Mouse (Mus musculus) forebrain, embryonic 14.5 days (tissue): ENCODE data around the gene Armc6. TPM values are rescaled to one million over a fixed set of nuclear protein-coding genes. Genes with fewer than 3 reads are reported as not detected.

Experiments
- ATAC-seq: fragments of 200-750 bp; cut with Nextera tagmentation; 2 replicates; pipeline ENCODE4 v1.8.0; 2017; ENCODE audit warnings: mild to moderate bottlenecking, moderate library complexity
- DNase-seq: peaks from one replicate; pipeline ENCODE4 v3.0.0-alpha.2; 2015; ENCODE audit warnings: low spot score
- H3K27ac ChIP-seq: fragments of 300-500 bp; sonication (generic); 2 replicates; pipeline ENCODE4 v1.5.1; 2014; ENCODE audit warnings: low read depth, mild to moderate bottlenecking, control low read depth, low read length, moderate library complexity
- H3K27me3 ChIP-seq: fragments of 300-500 bp; sonication (generic); replicated peaks from 2 replicates; pipeline ENCODE4 v1.6.1; 2014; ENCODE audit warnings: low read length, control low read depth, mixed read lengths; ENCODE audit not compliant: control insufficient read depth, insufficient read depth
- H3K36me3 ChIP-seq: fragments of 300-500 bp; sonication (generic); 2 replicates; pipeline ENCODE4 v1.6.1; 2014; ENCODE audit warnings: low read length, control low read depth; ENCODE audit not compliant: control insufficient read depth, insufficient read depth
- H3K4me1 ChIP-seq: fragments of 300-500 bp; sonication (generic); 2 replicates; pipeline ENCODE4 v1.6.1; 2014; ENCODE audit warnings: antibody characterized with exemption, low read length, control low read depth; ENCODE audit not compliant: control insufficient read depth, insufficient read depth
- H3K4me2 ChIP-seq: fragments of 300-500 bp; sonication (generic); 2 replicates; pipeline ENCODE4 v1.6.1; 2014; ENCODE audit warnings: mild to moderate bottlenecking, control low read depth, low read length
- H3K4me3 ChIP-seq: fragments of 300-500 bp; sonication (generic); 2 replicates; pipeline ENCODE4 v1.5.1; 2014; ENCODE audit warnings: low read depth, low read length, control low read depth
- H3K9ac ChIP-seq: fragments of 300-500 bp; sonication (generic); 2 replicates; pipeline ENCODE4 v1.6.1; 2014; ENCODE audit warnings: mild to moderate bottlenecking, low read length, control low read depth, moderate library complexity
- H3K9me3 ChIP-seq: fragments of 300-500 bp; sonication (generic); replicated peaks from 2 replicates; pipeline ENCODE4 v1.6.1; 2016; ENCODE audit warnings: low read length, control low read depth, mixed read lengths; ENCODE audit not compliant: control insufficient read depth
- WGBS: fragments of 180-500 bp; shearing (Covaris S2); extraction: QIAGEN DNeasy Blood & Tissue Kit; methylation state at CpG from one replicate; pipeline ENCODE4 v1.1.7; 2014; 5-methylcytosine and 5-hydroxymethylcytosine counted together
- polyA plus RNA-seq: library from polyadenylated mRNA; unstranded; fragments of >200 nt; fragmentation: Nextera tagmentation; extraction: Ambion mirVana; gene quantifications from 2 replicates; pipeline ENCODE4 v1.2.1, GENCODE M21; 2014

The Armc6 gene
- polyA plus RNA-seq, 1 experiment from 2014 or later = 79.2 TPM

DNA sequence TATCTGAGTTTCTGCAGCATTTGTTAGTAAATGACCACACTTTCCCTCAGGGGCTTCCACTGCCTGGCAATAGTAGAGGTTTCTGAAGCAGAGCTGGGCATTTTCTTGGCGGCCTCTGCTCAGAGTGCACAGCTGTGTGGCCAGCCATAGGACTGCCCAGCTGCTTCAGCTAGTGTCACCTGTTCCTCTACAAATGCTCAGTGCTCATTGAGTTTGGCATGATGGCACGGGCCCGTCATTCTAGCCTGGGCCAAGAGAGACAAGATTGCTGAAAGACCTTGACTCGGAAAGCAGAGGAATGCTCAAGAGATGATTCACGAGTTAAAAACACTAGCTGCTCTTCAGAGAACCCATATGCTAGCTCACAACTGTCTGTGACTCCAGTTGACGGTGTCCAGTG lies 12.4 kb upstream of the Armc6 start:
- 92% methylated on average over 6 of the region's 6 CpGs for WGBS
- H3K27me3 ChIP-seq = no peaks in the 10 kb centered on the region
- DNase-seq (no peak), ATAC-seq (no peak)
- H3K36me3 ChIP-seq = peaks cover 93% of the 10 kb centered on the region
- H3K9ac ChIP-seq = no peak overlapping the region
- H3K9me3 ChIP-seq = no peaks in the 10 kb centered on the region
- H3K4me3 ChIP-seq = no peak overlapping the region
- H3K4me2 ChIP-seq = no peak overlapping the region
- H3K27ac ChIP-seq = no peak overlapping the region
- H3K4me1 ChIP-seq = no peaks in the 10 kb centered on the region

DNA sequence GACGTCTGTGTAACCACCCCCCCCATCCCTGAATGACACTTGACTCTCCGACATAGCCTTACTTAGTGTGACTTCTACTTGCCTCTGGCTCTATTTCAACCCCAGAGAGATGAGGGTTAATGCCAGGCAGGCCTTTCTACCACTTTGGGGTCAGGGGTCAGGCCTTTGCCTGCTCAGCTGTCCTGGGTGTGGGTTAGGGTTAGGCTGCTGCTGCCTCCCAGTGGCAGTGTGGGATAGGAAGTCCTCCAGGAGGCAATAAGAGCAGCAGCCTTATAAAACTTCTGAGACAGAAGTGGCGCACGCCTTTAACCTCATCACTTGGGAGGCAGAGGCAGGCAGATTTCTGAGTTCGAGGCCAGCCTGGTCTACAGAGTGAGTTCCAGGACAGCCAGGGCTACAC lies 6.4 kb upstream of the Armc6 start:
- Histone ChIP-seq H3K27ac (no peak overlapping the region), H3K4me2 (no peak overlapping the region), H3K9me3 (no peaks in the 10 kb centered on the region), H3K27me3 (no peaks in the 10 kb centered on the region), H3K9ac (no peak overlapping the region), H3K4me3 (no peak overlapping the region), H3K4me1 (peaks cover 2% of the 10 kb centered on the region; the same call in 1 of the 2 replicates), H3K36me3 (peaks cover 89% of the 10 kb centered on the region)
- DNase-seq = no peak
- 90% methylated on average over 5 of the region's 5 CpGs for WGBS
- ATAC-seq = no peak

DNA sequence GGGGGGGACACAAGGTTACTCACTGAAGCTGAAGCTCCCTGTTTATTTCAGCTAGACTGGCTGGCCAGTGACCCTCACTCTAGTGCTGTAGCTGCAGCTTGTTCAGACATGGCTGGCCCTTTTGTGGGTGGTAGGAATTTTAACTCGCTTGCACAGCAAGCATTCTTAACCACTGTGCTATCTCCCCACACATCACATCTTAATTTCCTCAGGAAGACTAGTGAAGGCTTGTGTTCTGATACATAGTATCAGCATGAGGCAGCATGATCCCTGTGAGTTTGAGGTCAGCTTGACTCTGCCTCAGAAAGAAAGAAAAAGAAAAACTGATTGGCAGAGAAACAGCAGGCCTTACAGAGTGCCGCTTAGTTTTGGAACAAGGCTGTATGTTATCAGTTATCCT lies 3.6 kb upstream of the Armc6 start:
- Histone ChIP-seq H3K36me3 (peaks cover 64% of the 10 kb centered on the region), H3K4me2 (no peak overlapping the region)
- 89% methylated on average over 2 of the region's 2 CpGs for WGBS

DNA sequence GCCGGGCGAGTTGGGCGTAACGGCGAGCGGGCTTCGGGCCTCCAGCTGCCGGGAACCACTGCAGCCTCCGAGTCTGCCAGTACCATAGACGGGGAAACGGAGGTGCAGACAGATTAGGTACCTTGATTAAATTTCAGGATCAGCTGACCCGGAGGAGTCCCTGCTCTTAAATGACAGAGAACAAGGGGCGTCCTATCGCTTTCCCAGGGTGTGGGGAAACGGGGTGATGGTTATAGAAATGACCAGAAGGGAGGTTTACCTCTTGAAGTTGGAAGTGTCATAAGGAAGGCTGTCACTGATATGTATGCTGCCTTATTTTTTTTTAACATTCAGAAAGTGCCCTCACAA lies 489 bp upstream of the Armc6 start:
- WGBS = under 1% methylated on average over 15 of the region's 15 CpGs
- Histone ChIP-seq H3K4me1 (peaks cover 16% of the 10 kb centered on the region), H3K9me3 (no peaks in the 10 kb centered on the region)

More for the DNA sequence above, 3.6 kb upstream of the Armc6 start:
- Histone ChIP-seq H3K9me3 (no peaks in the 10 kb centered on the region), H3K27ac (no peak overlapping the region), H3K4me1 (peaks cover 13% of the 10 kb centered on the region), H3K9ac (no peak overlapping the region), H3K4me3 (no peak overlapping the region), H3K27me3 (no peaks in the 10 kb centered on the region)
- ATAC-seq = no peak
- DNase-seq = no peak

DNA sequence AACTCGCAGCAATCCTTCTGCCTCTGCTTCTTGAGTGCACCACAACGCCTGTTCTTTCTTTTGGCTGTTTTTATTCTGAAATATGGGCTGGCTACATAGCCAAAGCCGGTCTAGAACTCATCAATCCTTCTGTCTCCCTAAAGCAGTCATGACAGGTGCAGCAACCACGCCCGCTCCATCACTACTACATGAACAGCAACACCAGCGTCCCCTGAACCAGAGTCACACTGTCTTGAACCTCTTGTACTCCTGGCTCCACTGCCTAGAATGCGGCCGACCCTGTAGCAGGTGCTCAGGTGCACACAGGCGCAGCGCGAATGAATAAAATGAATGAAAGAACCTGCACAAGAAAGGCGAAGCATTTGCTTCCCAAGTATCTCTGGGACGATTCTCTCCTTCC lies 660 bp downstream of the Armc6 start:
- WGBS = 6% methylated on average over 13 of the region's 13 CpGs
- Histone ChIP-seq H3K36me3 (peaks cover 52% of the 10 kb centered on the region), H3K4me3 (peak overlapping the region; percentile 61), H3K27me3 (no peaks in the 10 kb centered on the region), H3K4me2 (peak overlapping the region; percentile 88), H3K9ac (peak overlapping the region; percentile 77), H3K4me1 (peaks cover 16% of the 10 kb centered on the region), H3K27ac (peak overlapping the region; percentile 86; the same call in 1 of the 2 replicates), H3K9me3 (no peaks in the 10 kb centered on the region)
- ATAC-seq = peak; percentile 13
- DNase-seq = no peak

More for the DNA sequence above, 489 bp upstream of the Armc6 start:
- ATAC-seq (no peak), DNase-seq (no peak)
- H3K9ac ChIP-seq = peak overlapping the region; percentile 77
- H3K4me2 ChIP-seq = peak overlapping the region; percentile 52
- H3K36me3 ChIP-seq = peaks cover 48% of the 10 kb centered on the region
- H3K4me3 ChIP-seq = peak overlapping the region; percentile 61
- H3K27me3 ChIP-seq = no peaks in the 10 kb centered on the region
- H3K27ac ChIP-seq = peak overlapping the region; percentile 86

DNA sequence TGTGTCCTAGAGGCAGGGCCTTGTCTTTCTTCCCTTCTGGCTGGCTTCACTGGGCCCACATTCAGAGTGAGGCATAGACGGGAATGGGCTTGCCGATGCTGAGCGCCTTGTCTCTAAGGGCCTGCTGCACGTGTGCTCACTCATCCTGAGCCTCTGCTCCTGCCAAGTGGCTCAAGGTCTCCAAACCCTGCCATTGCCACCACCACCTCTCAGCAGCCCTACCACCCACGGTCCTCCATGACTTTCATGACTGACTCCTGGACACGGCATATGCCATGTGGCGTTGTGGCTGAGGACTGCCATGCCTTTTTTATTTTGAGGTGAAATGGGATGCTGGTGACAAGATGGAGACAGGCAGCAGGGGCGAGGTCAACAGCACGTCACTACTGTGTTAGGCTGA lies 3.4 kb downstream of the Armc6 start:
- Histone ChIP-seq H3K9ac (no peak overlapping the region), H3K4me1 (peaks cover 16% of the 10 kb centered on the region), H3K36me3 (peaks cover 37% of the 10 kb centered on the region), H3K27ac (no peak overlapping the region), H3K4me2 (no peak overlapping the region), H3K4me3 (no peak overlapping the region), H3K9me3 (no peaks in the 10 kb centered on the region), H3K27me3 (no peaks in the 10 kb centered on the region)
- ATAC-seq (no peak), DNase-seq (no peak)
- 93% methylated on average over 9 of the region's 9 CpGs for WGBS

DNA sequence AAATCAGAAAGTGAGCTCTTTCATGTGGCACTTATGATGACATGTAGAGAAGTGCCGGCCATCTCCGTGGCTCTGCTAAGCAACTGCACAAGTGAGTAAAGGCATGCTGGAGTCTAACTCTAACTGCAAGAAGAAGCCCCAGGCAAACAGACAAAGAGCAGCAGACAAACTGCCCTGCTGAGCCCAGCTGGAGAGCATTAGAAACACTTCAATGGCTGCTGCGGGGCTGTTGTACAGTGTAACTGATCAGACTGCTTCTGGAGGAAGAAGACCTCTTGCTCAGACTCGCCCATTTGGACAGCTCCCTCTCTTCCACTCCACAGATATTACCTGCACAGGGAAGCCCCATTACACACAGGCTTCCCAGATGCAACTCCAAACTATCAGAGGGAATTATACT lies 6.3 kb downstream of the Armc6 start:
- Histone ChIP-seq H3K27me3 (no peaks in the 10 kb centered on the region), H3K36me3 (peaks cover 64% of the 10 kb centered on the region), H3K4me2 (no peak overlapping the region), H3K9me3 (no peaks in the 10 kb centered on the region), H3K4me3 (no peak overlapping the region), H3K4me1 (peaks cover 4% of the 10 kb centered on the region; the same call in 1 of the 2 replicates), H3K27ac (no peak overlapping the region), H3K9ac (no peak overlapping the region)
- 24% methylated on average over 4 of the region's 4 CpGs for WGBS
- ATAC-seq (no peak), DNase-seq (no peak)

DNA sequence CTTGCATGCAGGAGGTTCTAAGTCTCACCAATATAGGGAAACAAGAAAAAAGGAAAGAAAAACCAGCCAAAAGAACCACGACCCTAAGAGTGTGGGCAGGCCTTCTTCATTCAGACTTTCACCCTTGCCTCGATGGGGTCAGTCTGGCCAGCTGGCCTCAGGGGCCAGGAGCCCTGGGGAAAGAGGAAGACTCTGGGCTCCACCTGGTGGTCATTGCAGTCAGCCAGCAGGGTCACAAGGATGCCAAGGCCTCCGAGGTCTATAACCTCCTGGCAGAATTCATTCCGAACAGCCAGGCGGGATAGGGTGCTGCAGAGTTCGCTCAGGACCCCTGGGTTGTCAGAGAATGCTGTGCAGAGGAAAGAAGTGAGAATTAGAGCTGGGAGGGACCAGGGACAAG lies 10.9 kb downstream of the Armc6 start:
- H3K9me3 ChIP-seq = no peaks in the 10 kb centered on the region
- peaks cover 57% of the 10 kb centered on the region for H3K36me3 ChIP-seq
- H3K4me3 ChIP-seq = no peak overlapping the region
- H3K4me2 ChIP-seq = no peak overlapping the region
- no peak for DNase-seq
- H3K4me1 ChIP-seq = no peaks in the 10 kb centered on the region
- WGBS = 49% methylated on average over 6 of the region's 6 CpGs
- H3K27me3 ChIP-seq = no peaks in the 10 kb centered on the region
- H3K27ac ChIP-seq = no peak overlapping the region
- no peak overlapping the region for H3K9ac ChIP-seq
- no peak for ATAC-seq

DNA sequence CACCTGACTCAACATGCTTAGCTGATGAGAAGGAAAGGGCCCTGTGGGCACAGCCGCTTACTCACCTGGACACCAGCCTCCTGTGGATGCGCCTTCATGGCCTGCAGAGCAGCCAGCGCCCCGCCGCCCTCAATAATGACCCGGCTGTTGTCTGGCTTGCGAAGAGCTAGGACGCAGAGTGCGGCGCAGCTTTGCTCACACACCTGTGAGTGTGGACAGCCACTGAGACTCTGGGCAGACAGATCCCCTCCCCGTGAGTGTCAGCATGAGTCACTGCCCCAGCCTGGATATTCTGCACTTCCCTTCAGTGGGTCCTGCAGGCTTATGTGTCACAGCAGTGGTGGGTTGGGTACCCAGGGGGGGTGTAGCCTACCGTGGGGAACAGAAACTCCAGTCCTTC lies 12.2 kb downstream of the Armc6 start:
- no peak overlapping the region for H3K4me3 ChIP-seq
- no peak overlapping the region for H3K4me2 ChIP-seq
- 91% methylated on average over 12 of the region's 12 CpGs for WGBS
- no peaks in the 10 kb centered on the region for H3K27me3 ChIP-seq
- no peaks in the 10 kb centered on the region for H3K4me1 ChIP-seq
- no peaks in the 10 kb centered on the region for H3K9me3 ChIP-seq
- peaks cover 51% of the 10 kb centered on the region for H3K36me3 ChIP-seq
- H3K27ac ChIP-seq = no peak overlapping the region
- DNase-seq (no peak), ATAC-seq (no peak)
- H3K9ac ChIP-seq = no peak overlapping the region
